Mouse (Mus musculus) kidney, adult 2 months (tissue): ENCODE measurements around the gene Shroom2. TPM values are rescaled to one million over a fixed set of nuclear protein-coding genes. Genes with fewer than 3 reads are reported as not detected.

Experiments
- DNase-seq: peaks from one replicate; pipeline ENCODE4 v3.0.0; 2021
- H3K27ac ChIP-seq: fragments of 200-500 bp; 2 replicates; pipeline ENCODE4 v1.5.1; 2012; ENCODE audit warnings: low read depth, low read length, control low read depth, inconsistent platforms; ENCODE audit not compliant: insufficient read depth
- H3K27me3 ChIP-seq: fragments of 200-500 bp; replicated peaks from 2 replicates; pipeline ENCODE4 v1.6.1; 2012; ENCODE audit warnings: mild to moderate bottlenecking, moderate library complexity, low read length, inconsistent platforms; ENCODE audit not compliant: control insufficient read depth, insufficient read depth
- H3K36me3 ChIP-seq: fragments of 200-500 bp; 2 replicates; pipeline ENCODE4 v1.6.1; 2012; ENCODE audit warnings: mild to moderate bottlenecking, moderate library complexity, low read length, inconsistent platforms; ENCODE audit not compliant: control insufficient read depth, insufficient read depth
- H3K4me1 ChIP-seq: fragments of 200-500 bp; 2 replicates; pipeline ENCODE4 v1.6.1; 2011; ENCODE audit warnings: low read length; ENCODE audit not compliant: control insufficient read depth, insufficient read depth
- H3K4me3 ChIP-seq: fragments of 200-500 bp; 2 replicates; pipeline ENCODE4 v1.5.1; 2011; ENCODE audit warnings: mild to moderate bottlenecking, low read depth, low read length, control low read depth; ENCODE audit not compliant: insufficient read depth
- CTCF ChIP-seq: fragments of 200-500 bp; conservative IDR thresholded peaks from 2 replicates; pipeline ENCODE4 v1.5.1; 2011; ENCODE audit warnings: low read depth, mild to moderate bottlenecking, control low read depth, low read length, moderate library complexity, mixed read lengths; ENCODE audit not compliant: insufficient read depth, insufficient read length
- POLR2A ChIP-seq: fragments of 200-500 bp; IDR thresholded peaks from one replicate; pipeline ENCODE4 v1.6.1; 2011; ENCODE audit warnings: low read depth, low read length, control low read depth
- WGBS: fragments of 180-500 bp; shearing (Covaris S2); methylation state at CpG from one replicate; pipeline ENCODE4 v1.1.7; 2018; 5-methylcytosine and 5-hydroxymethylcytosine counted together
- polyA plus RNA-seq: library from polyadenylated mRNA; depleted of rRNA; stranded (reverse); fragments of >200 nt; gene quantifications from 2 replicates; pipeline ENCODE4 v1.2.3, GENCODE M21; 2012; rRNA removed

Shroom2 gene
- polyA plus RNA-seq, 1 experiment: 6.0 TPM

GRCm38 (mm10) chrX:152643201-152643600, 126.1 kb downstream of the Shroom2 start:
- TF ChIP-seq CTCF: no peak
- no peak for TF ChIP-seq POLR2A

GRCm38 (mm10) chrX:152642627-152643026, 126.6 kb downstream of the Shroom2 start:
- no peak for DNase-seq
- Histone ChIP-seq H3K4me1 (no peaks in the 10 kb centered on the region), H3K27me3 (no peaks in the 10 kb centered on the region), H3K4me3 (no peak overlapping the region), H3K27ac (no peak overlapping the region), H3K36me3 (no peaks in the 10 kb centered on the region)
- WGBS: 76% methylated on average over 2 of the region's 2 CpGs
- TF ChIP-seq POLR2A: no peak
- TF ChIP-seq CTCF: no peak

More at GRCm38 (mm10) chrX:152643201-152643600, 126.1 kb downstream of the Shroom2 start:
- no peak for DNase-seq
- Histone ChIP-seq H3K27me3 (no peaks in the 10 kb centered on the region), H3K4me3 (no peak overlapping the region), H3K27ac (no peak overlapping the region), H3K4me1 (no peaks in the 10 kb centered on the region), H3K36me3 (no peaks in the 10 kb centered on the region)

DNA sequence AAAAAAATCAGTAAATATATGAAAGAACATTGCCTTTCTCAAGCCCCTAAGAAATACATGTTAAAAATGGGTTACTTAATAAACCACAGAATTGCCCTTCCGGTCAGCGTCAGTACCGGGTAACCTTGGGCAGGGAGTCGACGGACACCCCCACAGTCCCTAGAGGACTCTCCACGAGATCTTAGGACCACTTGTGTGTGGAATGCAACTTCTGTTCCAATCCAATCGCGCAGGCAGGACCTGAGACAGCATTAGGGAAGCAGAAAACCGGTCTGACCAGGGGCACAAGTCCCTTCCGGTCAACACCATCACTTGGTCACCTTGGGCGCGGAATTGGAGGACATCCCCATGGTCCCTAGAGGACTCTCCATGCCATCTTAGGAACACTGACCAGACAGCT, 133.9 kb downstream of the Shroom2 start:
- no peaks in the 10 kb centered on the region for H3K36me3 ChIP-seq

DNA sequence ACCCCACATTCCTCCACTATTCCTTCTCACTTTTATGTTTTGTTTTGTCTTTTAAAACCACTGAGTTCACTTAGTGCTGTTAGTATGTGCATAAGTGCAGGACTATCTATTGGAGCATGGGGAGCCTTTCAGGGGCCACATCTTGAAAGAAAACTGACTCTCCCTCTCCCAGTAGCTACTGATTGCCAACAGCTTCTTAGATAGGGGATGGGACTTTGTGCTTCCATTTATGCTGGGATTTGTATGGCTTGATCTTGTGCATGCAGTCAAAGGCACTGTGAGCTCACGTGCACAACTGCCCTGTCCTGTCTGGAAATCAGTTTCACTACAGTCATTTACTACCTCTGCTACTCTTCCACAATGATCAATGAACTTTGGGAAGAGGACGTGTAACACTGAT, 147.9 kb downstream of the Shroom2 start:
- Histone ChIP-seq H3K36me3 (peaks cover 1% of the 10 kb centered on the region; the same call in 1 of the 2 replicates), H3K27me3 (no peaks in the 10 kb centered on the region), H3K4me3 (no peak overlapping the region), H3K4me1 (no peaks in the 10 kb centered on the region), H3K27ac (no peak overlapping the region)
- WGBS: 90% methylated on average over 2 of the region's 2 CpGs
- no peak for DNase-seq
- no peak for TF ChIP-seq CTCF
- no peak for TF ChIP-seq POLR2A

More for the DNA sequence above, 133.9 kb downstream of the Shroom2 start:
- H3K4me1 ChIP-seq: no peaks in the 10 kb centered on the region
- TF ChIP-seq CTCF (no peak), POLR2A (no peak)
- H3K27me3 ChIP-seq: no peaks in the 10 kb centered on the region
- no peak overlapping the region for H3K27ac ChIP-seq
- no peak overlapping the region for H3K4me3 ChIP-seq
- DNase-seq: no peak
- 72% methylated on average over 12 of the region's 12 CpGs for WGBS

DNA sequence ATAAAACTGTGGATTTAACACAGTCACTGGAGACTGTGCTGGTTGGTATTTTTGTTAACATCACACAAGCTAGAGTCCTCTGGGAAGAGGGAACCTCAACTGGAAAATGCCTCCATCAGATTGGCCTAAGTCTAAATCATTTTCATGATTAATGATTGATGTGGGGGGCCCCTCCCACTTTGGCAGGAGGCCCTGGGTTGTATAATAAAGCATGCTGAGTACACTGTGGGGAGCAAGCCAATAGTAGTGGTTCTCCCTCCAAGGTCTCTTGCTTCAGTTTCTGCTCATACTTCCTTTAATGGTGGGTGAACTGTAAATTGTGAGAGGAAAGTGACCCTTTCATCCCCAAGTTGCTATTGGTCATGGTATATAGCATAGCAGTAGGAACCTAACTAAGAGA, 148.3 kb downstream of the Shroom2 start:
- DNase-seq: peak; percentile 75
- Histone ChIP-seq H3K4me3 (no peak overlapping the region), H3K27me3 (no peaks in the 10 kb centered on the region), H3K4me1 (no peaks in the 10 kb centered on the region), H3K36me3 (peaks cover 1% of the 10 kb centered on the region; the same call in 1 of the 2 replicates), H3K27ac (no peak overlapping the region)
- TF ChIP-seq POLR2A (no peak), CTCF (no peak)

GRCm38 (mm10) chrX:152618464-152618863, 150.8 kb downstream of the Shroom2 start:
- TF ChIP-seq CTCF (no peak), POLR2A (no peak)
- H3K27me3 ChIP-seq: no peaks in the 10 kb centered on the region
- H3K36me3 ChIP-seq: peaks cover 1% of the 10 kb centered on the region; the same call in 1 of the 2 replicates
- DNase-seq: peak; percentile 5
- 100% methylated on average over 1 of the region's 1 CpGs for WGBS
- no peak overlapping the region for H3K27ac ChIP-seq
- no peaks in the 10 kb centered on the region for H3K4me1 ChIP-seq
- H3K4me3 ChIP-seq: no peak overlapping the region

DNA sequence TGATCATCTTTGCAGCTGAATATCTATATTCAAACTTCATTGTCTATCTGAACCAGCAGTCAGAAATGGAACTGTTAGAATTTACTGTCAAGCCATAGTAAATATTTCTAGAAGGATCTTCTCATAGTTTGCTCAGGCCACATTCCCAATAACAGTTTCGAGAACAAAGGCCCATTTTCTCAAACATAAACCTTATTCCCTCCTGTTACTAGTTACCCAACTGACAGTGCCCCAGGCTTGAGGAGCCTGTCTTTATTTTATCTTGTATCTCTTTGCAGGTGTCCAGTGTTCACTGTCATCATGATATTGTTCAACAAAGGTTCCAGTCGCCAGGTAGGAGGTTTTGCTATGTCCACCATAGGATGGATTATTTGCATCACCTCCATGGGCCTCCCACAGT, 206.2 kb downstream of the Shroom2 start, which contains the start of gene Cldn34a:
TSS of gene Cldn34a (plus strand) at position 301 of the 400 bp plus-strand sequence.
- no peak for DNase-seq
- Histone ChIP-seq H3K36me3 (no peaks in the 10 kb centered on the region), H3K4me3 (no peak within 1 kb of the TSS), H3K4me1 (no peaks in the 10 kb centered on the region), H3K27ac (no peak within 1 kb of the TSS), H3K27me3 (no peaks in the 10 kb centered on the region)
- TF ChIP-seq POLR2A (no peak), CTCF (no peak)
- WGBS: 84% methylated on average over 2 of the region's 2 CpGs

Other genes with a start within 250 kb of the Shroom2 start
- not detected in 2 replicates for gene Cldn34a, start 206.1 kb downstream of the Shroom2 start, polyA plus RNA-seq
- gene Gpr143, start 12.5 kb upstream of the Shroom2 start, polyA plus RNA-seq: 0.58 and 0.65 TPM in 2 replicates
- not detected in 2 replicates for gene Usp51, start 237.0 kb upstream of the Shroom2 start, polyA plus RNA-seq